Mouse (Mus musculus): ENCODE data around the gene Nap1l5.

DNA sequence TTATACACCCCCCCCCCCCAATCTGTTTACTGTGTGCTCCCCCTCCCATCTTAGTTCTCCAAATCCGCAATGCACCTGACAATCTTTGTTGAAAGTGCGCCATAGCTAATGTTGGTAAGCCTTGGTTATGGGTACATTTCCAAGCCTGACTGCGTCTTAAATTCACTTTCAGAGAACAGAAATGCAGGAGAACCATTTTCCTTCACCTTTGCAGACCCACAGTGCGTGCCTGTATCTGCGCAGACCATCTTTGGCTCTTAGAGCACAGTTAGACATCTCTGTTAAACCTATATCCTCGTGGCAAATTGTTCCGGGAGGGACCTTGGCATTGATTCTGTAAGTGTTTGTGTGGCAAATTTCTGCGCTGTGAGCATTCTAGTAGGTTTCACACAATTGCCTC lies 460 bp upstream of the Nap1l5 start:
- TF ChIP-seq CTCF (IDR thresholded peaks at IDR 0.05; ENCODE audit: low read depth) (no peak), EP300 (IDR thresholded peaks at IDR 0.05; ENCODE audit: low read depth) (no peak)
